Mouse (Mus musculus): Measurements from ENCODE around the gene Akap5. TPM values are rescaled to one million over a fixed set of nuclear protein-coding genes. Genes with fewer than 3 reads are reported as not detected.
A peak's percentile ranks its signal among the peaks of the same experiment; 100 is the strongest.

Gene Akap5
- polyA plus RNA-seq, 1 experiment from 2014 or later = 0.43 TPM

GRCm38 (mm10) chr12:76285418-76285817 is 39.3 kb upstream of the Akap5 start:
- Histone ChIP-seq H3K27ac (no peak overlapping the region), H3K36me3 (ENCODE audit: insufficient read depth, low read length) (peaks cover 36% of the 10 kb centered on the region)
- WGBS = 54% methylated on average over 6 of the region's 6 CpGs

GRCm38 (mm10) chr12:76287986-76288385 is 36.7 kb upstream of the Akap5 start:
- H3K9me3 ChIP-seq (replicated peaks; ENCODE audit: low read length) = no peaks in the 10 kb centered on the region
- no peak for ATAC-seq (replicated peaks; ENCODE audit: low FRiP score, low read depth)

More at GRCm38 (mm10) chr12:76285418-76285817, 39.3 kb upstream of the Akap5 start:
- no peaks in the 10 kb centered on the region for H3K27me3 ChIP-seq (ENCODE audit: insufficient read depth, low read length)
- H3K4me3 ChIP-seq (replicated peaks; ENCODE audit: low read depth, low read length) = no peak overlapping the region
- no peaks in the 10 kb centered on the region for H3K9me3 ChIP-seq (replicated peaks; ENCODE audit: low read length)
- no peak for DNase-seq (ENCODE audit: low spot score)
- ATAC-seq (replicated peaks; ENCODE audit: low FRiP score, low read depth) = no peak
- H3K9ac ChIP-seq (ENCODE audit: low read depth, low read length) = no peak overlapping the region
- no peaks in the 10 kb centered on the region for H3K4me1 ChIP-seq (replicated peaks; ENCODE audit: insufficient read depth, low read length)
- H3K4me2 ChIP-seq (ENCODE audit: low read length) = no peak overlapping the region
- TF ChIP-seq CTCF (IDR thresholded peaks at IDR 0.05; ENCODE audit: low read depth) = no peak

GRCm38 (mm10) chr12:76288494-76288893 is 36.2 kb upstream of the Akap5 start:
- H3K27ac ChIP-seq = no peak overlapping the region
- no peaks in the 10 kb centered on the region for H3K9me3 ChIP-seq (replicated peaks; ENCODE audit: low read length)
- peaks cover 45% of the 10 kb centered on the region for H3K36me3 ChIP-seq (ENCODE audit: insufficient read depth, low read length)
- 93% methylated on average over 5 of the region's 5 CpGs for WGBS
- no peak for TF ChIP-seq CTCF (IDR thresholded peaks at IDR 0.05; ENCODE audit: low read depth)
- no peak overlapping the region for H3K9ac ChIP-seq (ENCODE audit: low read depth, low read length)
- no peaks in the 10 kb centered on the region for H3K4me1 ChIP-seq (replicated peaks; ENCODE audit: insufficient read depth, low read length)
- no peak overlapping the region for H3K4me3 ChIP-seq (replicated peaks; ENCODE audit: low read depth, low read length)
- H3K4me2 ChIP-seq (ENCODE audit: low read length) = no peak overlapping the region
- ATAC-seq (replicated peaks; ENCODE audit: low FRiP score, low read depth) (no peak), DNase-seq (ENCODE audit: low spot score) (no peak)
- H3K27me3 ChIP-seq (ENCODE audit: insufficient read depth, low read length) = no peaks in the 10 kb centered on the region

More at GRCm38 (mm10) chr12:76287986-76288385, 36.7 kb upstream of the Akap5 start:
- Histone ChIP-seq H3K9ac (ENCODE audit: low read depth, low read length) (no peak overlapping the region), H3K4me1 (replicated peaks; ENCODE audit: insufficient read depth, low read length) (no peaks in the 10 kb centered on the region), H3K27me3 (ENCODE audit: insufficient read depth, low read length) (no peaks in the 10 kb centered on the region), H3K27ac (no peak overlapping the region), H3K4me2 (ENCODE audit: low read length) (no peak overlapping the region), H3K4me3 (replicated peaks; ENCODE audit: low read depth, low read length) (no peak overlapping the region), H3K36me3 (ENCODE audit: insufficient read depth, low read length) (peaks cover 49% of the 10 kb centered on the region)
- TF ChIP-seq CTCF (IDR thresholded peaks at IDR 0.05; ENCODE audit: low read depth) = no peak
- no peak for DNase-seq (ENCODE audit: low spot score)
- 75% methylated on average over 8 of the region's 8 CpGs for WGBS

GRCm38 (mm10) chr12:76289428-76289827 is 35.3 kb upstream of the Akap5 start:
- no peak overlapping the region for H3K4me3 ChIP-seq (replicated peaks; ENCODE audit: low read depth, low read length)
- H3K36me3 ChIP-seq (ENCODE audit: insufficient read depth, low read length) = peaks cover 52% of the 10 kb centered on the region
- H3K9ac ChIP-seq (ENCODE audit: low read depth, low read length) = no peak overlapping the region
- ATAC-seq (replicated peaks; ENCODE audit: low FRiP score, low read depth) (no peak), DNase-seq (ENCODE audit: low spot score) (no peak)
- no peak overlapping the region for H3K4me2 ChIP-seq (ENCODE audit: low read length)
- H3K9me3 ChIP-seq (replicated peaks; ENCODE audit: low read length) = no peaks in the 10 kb centered on the region
- no peak for TF ChIP-seq CTCF (IDR thresholded peaks at IDR 0.05; ENCODE audit: low read depth)
- no peaks in the 10 kb centered on the region for H3K27me3 ChIP-seq (ENCODE audit: insufficient read depth, low read length)
- no peaks in the 10 kb centered on the region for H3K4me1 ChIP-seq (replicated peaks; ENCODE audit: insufficient read depth, low read length)
- WGBS = 96% methylated on average over 12 of the region's 12 CpGs
- H3K27ac ChIP-seq = no peak overlapping the region

GRCm38 (mm10) chr12:76290271-76290670 is 34.4 kb upstream of the Akap5 start:
- Histone ChIP-seq H3K4me2 (ENCODE audit: low read length) (no peak overlapping the region), H3K4me3 (replicated peaks; ENCODE audit: low read depth, low read length) (no peak overlapping the region), H3K27ac (no peak overlapping the region), H3K9ac (ENCODE audit: low read depth, low read length) (no peak overlapping the region), H3K4me1 (replicated peaks; ENCODE audit: insufficient read depth, low read length) (no peaks in the 10 kb centered on the region), H3K9me3 (replicated peaks; ENCODE audit: low read length) (no peaks in the 10 kb centered on the region), H3K27me3 (ENCODE audit: insufficient read depth, low read length) (no peaks in the 10 kb centered on the region), H3K36me3 (ENCODE audit: insufficient read depth, low read length) (peaks cover 54% of the 10 kb centered on the region)
- no peak for ATAC-seq (replicated peaks; ENCODE audit: low FRiP score, low read depth)
- WGBS = 100% methylated on average over 2 of the region's 2 CpGs
- TF ChIP-seq CTCF (IDR thresholded peaks at IDR 0.05; ENCODE audit: low read depth) = peak; percentile 50
- DNase-seq (ENCODE audit: low spot score) = no peak

- Histone ChIP-seq H3K9ac (ENCODE audit: low read depth, low read length) (no peak overlapping the region), H3K27me3 (ENCODE audit: insufficient read depth, low read length) (no peaks in the 10 kb centered on the region), H3K27ac (no peak overlapping the region), H3K36me3 (ENCODE audit: insufficient read depth, low read length) (peaks cover 57% of the 10 kb centered on the region), H3K4me2 (ENCODE audit: low read length) (no peak overlapping the region), H3K4me1 (replicated peaks; ENCODE audit: insufficient read depth, low read length) (no peaks in the 10 kb centered on the region), H3K4me3 (replicated peaks; ENCODE audit: low read depth, low read length) (no peak overlapping the region), H3K9me3 (replicated peaks; ENCODE audit: low read length) (no peaks in the 10 kb centered on the region)
- peak; percentile 79 for DNase-seq (ENCODE audit: low spot score)
- no peak for ATAC-seq (replicated peaks; ENCODE audit: low FRiP score, low read depth)
- WGBS = 57% methylated on average over 7 of the region's 7 CpGs
- TF ChIP-seq CTCF (IDR thresholded peaks at IDR 0.05; ENCODE audit: low read depth) = peak; percentile 84
Observed at GRCm38 (mm10) chr12:76293192-76293591, 31.5 kb upstream of the Akap5 start.

- no peak overlapping the region for H3K27ac ChIP-seq
- DNase-seq (ENCODE audit: low spot score) = no peak
- WGBS = 87% methylated on average over 5 of the region's 5 CpGs
Observed at GRCm38 (mm10) chr12:76297830-76298229, 26.9 kb upstream of the Akap5 start.

More at GRCm38 (mm10) chr12:76297830-76298229, 26.9 kb upstream of the Akap5 start:
- ATAC-seq (replicated peaks; ENCODE audit: low FRiP score, low read depth) = no peak
- H3K27me3 ChIP-seq (ENCODE audit: insufficient read depth, low read length) = no peaks in the 10 kb centered on the region
- no peak overlapping the region for H3K4me2 ChIP-seq (ENCODE audit: low read length)
- no peaks in the 10 kb centered on the region for H3K9me3 ChIP-seq (replicated peaks; ENCODE audit: low read length)
- no peak for TF ChIP-seq CTCF (IDR thresholded peaks at IDR 0.05; ENCODE audit: low read depth)
- no peak overlapping the region for H3K4me3 ChIP-seq (replicated peaks; ENCODE audit: low read depth, low read length)
- no peaks in the 10 kb centered on the region for H3K4me1 ChIP-seq (replicated peaks; ENCODE audit: insufficient read depth, low read length)
- peaks cover 33% of the 10 kb centered on the region for H3K36me3 ChIP-seq (ENCODE audit: insufficient read depth, low read length)
- H3K9ac ChIP-seq (ENCODE audit: low read depth, low read length) = no peak overlapping the region

All from kidney, postnatal 0 days (tissue).